Mouse (Mus musculus) liver, postnatal 0 days (tissue): ENCODE results near the gene Prickle2.

Experiments
- CTCF ChIP-seq: sonication (generic); IDR thresholded peaks from 2 replicates; pipeline ENCODE4 v1.5.1; 2016; ENCODE audit warnings: antibody characterized with exemption, low read depth
- EP300 ChIP-seq: IDR thresholded peaks from 2 replicates; pipeline ENCODE4 v1.6.1; 2016; ENCODE audit warnings: antibody characterized with exemption, low read depth, mild to moderate bottlenecking

GRCm38 (mm10) chr6:92395556-92395955 is 310.4 kb downstream of the Prickle2 start:
- TF ChIP-seq EP300: no peak
- TF ChIP-seq CTCF: no peak
